Mouse (Mus musculus) liver, embryonic 14.5 days (tissue): ENCODE data around the gene Mprip.

Experiments used
- CTCF ChIP-seq: IDR thresholded peaks from 2 replicates; pipeline ENCODE4 v1.5.1; 2016; ENCODE audit warnings: antibody characterized with exemption, low read depth, control low read depth
- EP300 ChIP-seq: IDR thresholded peaks from 2 replicates; pipeline ENCODE4 v1.6.1; 2016; ENCODE audit warnings: antibody characterized with exemption, low read depth

DNA sequence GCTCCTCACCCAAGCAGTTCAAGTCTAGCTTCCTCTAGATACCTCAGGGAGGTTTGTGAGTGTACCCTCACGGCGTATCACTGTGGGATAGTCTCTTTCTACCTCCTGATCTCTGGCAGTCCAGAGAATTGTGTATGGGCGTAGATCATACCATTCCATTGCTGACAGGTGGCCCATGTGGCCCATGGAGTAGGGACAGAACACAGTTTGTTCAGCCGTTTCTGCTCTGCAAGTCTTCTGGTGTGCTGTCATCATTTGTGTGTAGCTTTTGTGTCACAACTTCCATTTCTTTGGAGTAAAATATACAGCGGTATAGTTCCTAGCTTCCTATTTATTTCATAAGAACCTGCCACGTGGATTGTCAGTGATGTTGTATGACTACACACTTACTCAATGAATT, 23.9 kb downstream of the Mprip start:
- TF ChIP-seq CTCF (no peak), EP300 (no peak)
